Mouse (Mus musculus) small intestine, adult 2 months (tissue): ENCODE measurements around the gene Kdm4b.

Experiments
- CTCF ChIP-seq: fragments of 200-500 bp; IDR thresholded peaks from 2 replicates; pipeline ENCODE4 v1.5.1; 2012; ENCODE audit warnings: low read depth, mild to moderate bottlenecking, control low read depth, inconsistent platforms, low read length, moderate library complexity, mixed read lengths; ENCODE audit not compliant: insufficient replicate concordance, insufficient read length; ENCODE audit errors: extremely low read depth
- POLR2A ChIP-seq: fragments of 200-500 bp; IDR thresholded peaks from 2 replicates; pipeline ENCODE4 v1.6.1; 2012; ENCODE audit warnings: low read depth, mild to moderate bottlenecking, control low read depth, inconsistent platforms, low read length, moderate library complexity

GRCm38 (mm10) chr17:56414785-56415184, 88.9 kb downstream of the Kdm4b start:
- no peak for TF ChIP-seq CTCF
- TF ChIP-seq POLR2A: no peak
